Mouse (Mus musculus) c-Kit-negative CD71-positive TER-119-positive erythroid progenitor cells, embryonic 14.5 days (primary cell): ENCODE results near the gene Arhgef28.

Experiments used
- DNase-seq: peaks from one replicate; pipeline ENCODE4 v3.0.0-alpha.2; 2013; ENCODE audit warnings: low read depth, low spot score

Arhgef28 gene

DNA sequence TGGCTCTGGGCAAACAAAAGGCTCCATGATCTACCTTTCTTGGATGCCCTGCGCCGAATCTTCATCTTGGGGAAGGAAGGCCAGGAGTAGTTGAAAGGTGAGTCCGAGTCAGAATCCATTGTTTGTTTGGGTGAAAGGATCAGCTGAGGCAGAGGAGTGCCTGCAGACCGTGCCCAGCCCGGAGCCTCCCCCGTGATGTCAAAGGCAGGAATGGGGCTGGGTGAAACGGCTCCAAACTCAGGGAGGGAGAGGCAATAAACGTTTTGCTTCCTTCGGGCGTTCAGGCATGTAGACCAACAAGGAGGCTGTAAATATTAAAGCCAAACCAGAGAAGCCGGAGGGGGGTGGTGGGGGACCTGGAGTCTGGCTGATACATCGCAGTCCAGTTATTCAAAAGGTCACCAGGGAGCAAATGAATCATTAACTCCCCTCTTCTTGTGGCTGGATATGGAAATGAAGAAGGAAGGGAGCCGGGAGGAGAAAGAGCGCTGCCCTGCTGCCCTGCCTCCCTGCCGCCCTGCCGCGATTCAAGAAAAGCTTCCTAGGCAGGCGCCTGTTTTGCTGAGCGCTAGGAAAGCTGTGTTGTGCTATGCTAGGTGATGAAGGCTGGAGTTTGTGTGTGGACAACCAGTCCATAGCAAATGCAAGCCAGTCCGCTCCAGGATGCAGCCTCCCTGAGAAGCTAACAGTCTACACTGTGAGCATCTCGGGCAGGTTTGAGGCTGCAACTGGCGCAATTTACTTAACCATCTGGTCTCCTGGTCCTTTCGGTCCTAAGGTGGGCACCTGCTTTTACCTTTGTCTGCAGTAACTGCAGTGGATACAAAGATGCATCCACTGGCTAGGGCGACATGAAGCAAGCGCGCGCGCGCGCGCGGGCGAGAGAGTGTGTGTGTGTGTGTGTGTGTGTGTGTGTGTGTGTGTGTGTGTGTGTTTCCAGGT is 190.0 kb downstream of the Arhgef28 start:
- no peak for DNase-seq

DNA sequence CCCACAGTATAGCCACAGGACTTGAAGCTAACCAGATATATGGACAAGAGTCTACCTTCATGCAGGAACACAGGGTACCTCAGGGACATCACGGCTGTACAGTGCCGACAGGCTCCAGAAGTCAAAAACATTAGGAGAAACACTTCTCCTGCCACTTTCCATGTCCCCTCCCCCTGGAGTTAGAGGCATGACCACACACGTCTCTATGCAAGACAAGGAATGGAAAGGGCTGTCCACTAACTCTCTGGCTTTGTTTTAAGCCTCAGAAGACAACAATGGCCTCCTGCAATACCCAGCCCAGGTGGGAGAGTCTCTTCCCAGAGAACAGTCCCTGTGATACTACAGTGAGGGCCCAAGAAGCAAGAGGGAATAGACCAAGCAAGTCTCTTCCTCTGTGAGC is 191.3 kb downstream of the Arhgef28 start:
- DNase-seq, result no peak

DNA sequence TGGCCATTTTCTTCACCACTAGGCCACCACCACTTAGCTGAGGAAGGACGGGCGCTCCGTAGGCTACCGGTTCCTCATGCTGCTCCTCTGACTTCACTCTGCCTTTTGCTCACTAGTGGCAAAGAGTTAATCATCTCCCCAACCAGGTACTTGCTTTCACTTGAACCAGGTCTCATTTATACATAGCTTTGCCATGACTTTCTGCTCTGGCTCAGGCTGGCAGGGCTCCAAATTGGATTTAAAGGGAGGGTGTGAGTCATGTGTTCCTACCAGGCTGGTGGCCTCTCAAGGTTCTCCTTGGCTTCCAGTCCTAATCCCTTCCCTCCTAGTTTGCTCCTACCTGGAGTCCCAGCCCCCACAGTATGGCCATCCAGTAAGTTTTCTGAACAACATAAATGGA is 192.5 kb downstream of the Arhgef28 start:
- DNase-seq, result no peak

DNA sequence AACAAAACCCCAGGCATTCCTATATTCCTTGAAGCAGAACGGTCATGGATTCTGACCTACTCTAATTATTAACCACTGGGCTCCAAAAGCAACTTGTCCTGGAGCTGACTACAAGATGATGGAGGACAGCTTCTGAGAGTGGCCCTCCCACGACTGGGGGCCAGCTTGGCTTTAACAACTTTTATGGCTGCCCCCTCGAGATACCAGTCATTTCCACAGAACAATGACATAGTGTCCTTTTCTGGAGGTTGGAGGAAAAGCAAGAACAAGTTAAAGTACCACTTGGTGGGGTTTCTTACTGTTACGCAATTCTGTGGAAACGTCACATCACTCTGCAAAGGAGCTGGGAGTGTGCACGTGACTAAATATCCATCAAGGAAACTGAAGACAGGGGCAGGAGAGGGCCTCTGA is 194.3 kb downstream of the Arhgef28 start:
- no peak for DNase-seq

DNA sequence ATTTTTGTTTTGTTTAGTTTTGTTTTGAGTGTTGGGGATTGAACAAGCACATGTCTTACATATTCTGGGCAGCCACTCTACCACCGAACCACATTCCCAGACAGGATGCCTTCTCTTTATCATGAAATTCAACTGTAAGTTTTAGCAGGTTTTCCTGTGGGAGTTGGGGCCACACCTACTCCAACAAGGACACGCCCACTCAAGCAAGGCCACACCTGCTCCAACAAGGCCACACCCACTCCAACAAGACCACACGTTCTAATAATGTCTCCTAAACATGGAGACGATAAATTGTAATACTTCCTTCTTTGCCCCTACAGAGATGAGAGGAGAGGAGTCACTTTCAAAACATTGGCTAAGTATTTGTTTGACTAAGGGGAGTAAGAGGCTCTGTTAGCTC is 197.2 kb downstream of the Arhgef28 start:
- no peak for DNase-seq

DNA sequence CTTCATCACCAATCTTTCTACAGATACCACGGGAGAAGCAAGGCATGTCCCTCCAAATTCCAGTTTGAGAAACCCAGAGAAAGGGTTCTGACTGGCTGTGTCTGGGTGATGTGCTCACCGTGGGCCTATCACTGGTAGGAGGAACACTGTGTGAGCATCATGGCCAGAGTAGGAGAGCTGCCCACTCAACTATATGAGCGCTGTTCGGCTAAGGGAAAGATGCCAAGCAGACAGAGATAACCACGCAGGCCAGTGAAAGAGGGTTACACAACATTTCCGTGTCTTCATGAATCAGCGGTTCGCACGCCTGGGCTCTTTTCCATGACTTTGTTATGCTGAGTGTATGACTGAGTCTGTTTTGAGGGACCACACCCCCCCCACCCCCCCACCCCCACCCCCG is 197.7 kb downstream of the Arhgef28 start:
- no peak for DNase-seq

DNA sequence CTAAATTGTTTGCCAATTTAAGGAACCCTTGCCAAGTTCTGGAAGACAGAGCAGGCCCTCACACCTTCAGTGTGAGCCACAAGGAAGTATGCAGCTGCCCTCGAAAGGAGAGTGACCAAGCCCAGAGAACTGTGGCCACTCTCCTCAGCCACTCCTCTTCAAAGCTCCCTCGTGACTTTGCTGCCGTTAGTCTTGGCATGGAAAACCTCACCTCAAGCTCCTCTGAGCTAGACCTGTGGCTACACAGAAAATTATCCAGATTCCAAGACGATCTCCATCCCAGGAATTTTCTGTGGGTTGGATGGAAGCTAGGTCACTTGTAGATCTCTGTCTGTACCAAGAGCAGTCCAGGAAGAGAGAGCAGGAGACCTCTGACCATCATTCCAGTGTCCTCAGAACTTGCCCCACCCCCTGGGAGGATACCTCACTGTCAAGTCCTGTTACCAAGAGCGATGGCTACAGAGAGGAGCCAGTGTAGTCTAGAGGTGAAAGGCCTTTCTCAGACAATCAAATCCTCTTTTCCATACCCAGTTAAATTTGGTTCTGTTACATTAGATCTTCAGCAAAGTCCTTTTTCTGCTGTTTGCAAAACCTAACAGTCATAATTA is 200.5 kb downstream of the Arhgef28 start:
- DNase-seq, result no peak

DNA sequence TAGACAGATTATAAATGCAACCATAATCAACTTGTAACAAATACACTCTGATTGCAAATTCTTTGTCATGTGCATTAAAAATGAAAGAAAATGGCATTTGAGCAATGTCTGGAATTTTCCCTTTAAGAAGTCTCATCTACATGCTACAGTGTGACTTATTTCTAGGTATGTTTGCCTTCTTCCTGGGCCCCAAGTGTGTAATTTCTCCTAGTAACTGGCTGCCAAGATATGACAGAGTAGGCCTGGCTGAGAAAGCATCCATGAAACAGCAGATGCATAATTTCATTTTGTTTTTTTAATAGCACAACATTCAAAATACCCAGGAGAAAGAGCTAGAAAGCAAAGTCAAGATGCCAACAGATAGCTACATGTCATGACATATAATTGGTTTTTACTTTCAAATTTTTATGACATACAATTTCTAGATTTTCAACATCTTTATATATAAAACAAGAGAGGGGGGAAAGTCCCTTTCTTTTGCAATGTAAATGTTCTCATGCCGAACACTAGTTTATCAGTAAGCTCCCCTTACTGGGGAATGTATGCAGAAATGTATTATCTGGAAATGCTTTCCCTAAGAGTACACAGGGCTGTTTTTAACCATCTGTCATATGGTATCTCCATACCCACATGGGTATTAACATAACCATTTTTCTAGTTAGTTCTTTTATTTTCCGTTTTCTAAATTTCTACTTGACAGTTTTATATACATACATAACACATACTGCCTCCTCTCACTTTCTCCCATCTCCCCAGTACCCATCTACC is 201.4 kb downstream of the Arhgef28 start:
- DNase-seq, result no peak

DNA sequence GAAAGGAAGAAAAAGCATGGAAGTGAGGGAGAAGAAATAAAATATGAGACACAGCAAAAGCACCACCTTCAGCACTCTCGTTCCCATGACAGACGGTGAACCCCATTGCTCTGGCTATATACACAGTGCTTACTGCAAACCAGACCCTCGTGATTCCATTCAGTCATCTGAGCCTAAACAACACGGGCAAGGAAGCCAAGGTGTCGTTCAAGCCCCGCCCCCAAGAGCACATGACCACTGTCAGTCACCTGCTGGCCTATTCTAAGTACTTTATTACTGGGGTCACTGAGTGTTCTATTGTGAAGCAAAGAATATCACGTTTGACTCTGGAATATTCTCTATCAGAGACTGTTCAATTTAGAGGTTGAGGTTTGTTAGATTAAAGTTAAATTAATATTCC is 202.5 kb downstream of the Arhgef28 start:
- DNase-seq, result no peak

DNA sequence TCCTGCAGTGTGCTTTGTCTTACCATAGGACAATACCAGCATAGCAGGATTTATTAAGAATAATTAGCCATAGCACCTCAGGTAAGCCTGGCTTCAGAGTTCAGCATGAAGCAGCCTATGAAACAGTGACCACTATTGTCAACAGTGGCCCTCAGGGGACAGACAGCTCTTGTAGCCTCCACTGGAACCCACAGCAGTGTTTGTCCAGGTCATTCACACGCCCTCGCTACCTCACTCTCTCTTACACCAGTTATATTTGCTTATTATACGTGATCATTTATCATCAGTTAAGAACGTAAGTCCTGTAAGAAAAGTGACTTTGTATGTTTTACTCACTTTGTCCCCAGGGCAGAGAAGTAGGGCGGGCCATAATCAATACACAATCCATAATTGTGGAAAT is 203.6 kb downstream of the Arhgef28 start:
- DNase-seq, result no peak

DNA sequence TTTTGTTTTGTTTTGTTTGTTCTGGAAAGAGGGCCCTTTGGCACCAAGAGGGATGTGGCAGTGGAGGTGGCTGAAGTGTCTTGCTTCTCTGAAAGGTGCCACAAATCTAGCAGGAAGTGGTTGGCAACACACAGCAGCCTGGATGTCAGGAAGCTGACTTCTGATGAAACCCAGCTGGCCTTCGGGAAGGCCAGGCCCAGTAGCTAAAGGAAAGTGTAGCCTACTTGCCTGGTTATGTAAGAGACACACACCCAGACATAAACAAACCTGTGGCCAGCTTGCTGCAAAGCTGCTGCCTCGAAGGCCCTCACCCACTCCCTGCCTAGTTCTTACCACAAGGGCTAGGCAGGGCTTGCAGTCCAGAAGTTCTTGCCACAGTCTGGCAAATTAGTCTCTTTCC is 204.1 kb downstream of the Arhgef28 start:
- DNase-seq, result no peak

DNA sequence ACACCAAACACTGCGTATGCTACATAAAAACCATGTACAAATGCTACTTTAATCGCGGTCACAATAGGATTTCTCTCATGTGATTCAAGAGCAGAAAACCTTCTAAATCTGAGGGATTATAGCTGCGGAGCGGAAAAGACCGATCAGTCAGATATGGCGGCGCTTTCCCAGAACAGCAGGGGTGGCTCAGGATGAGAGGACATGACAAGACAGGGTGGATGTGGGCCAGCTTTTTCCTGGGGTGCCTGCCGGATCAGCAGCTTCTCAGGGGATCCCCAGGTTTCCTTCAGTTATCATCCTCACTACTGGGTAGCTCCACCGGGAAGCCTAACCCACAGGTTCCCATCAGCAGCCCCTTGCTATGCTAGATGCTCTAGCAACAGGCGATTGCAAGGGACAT is 204.5 kb downstream of the Arhgef28 start:
- DNase-seq, result no peak

DNA sequence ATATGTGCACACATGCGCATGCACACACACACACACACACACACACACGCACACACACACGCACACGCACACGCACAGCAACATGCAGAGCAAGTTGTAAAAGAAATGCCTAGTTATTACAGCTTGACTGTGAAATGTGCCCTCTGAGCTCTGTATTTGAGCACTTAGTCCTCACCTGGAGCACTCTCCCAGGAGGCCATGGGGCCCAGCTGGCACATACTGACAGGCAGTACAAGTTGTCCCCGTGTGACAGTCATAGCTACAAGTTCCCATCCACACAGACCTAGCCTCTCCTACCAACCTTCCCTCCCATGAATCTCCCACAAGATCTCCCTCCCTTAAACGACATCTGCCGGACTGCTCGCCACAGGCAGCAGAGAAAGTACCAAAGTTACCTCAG is 205.4 kb downstream of the Arhgef28 start:
- no peak for DNase-seq

DNA sequence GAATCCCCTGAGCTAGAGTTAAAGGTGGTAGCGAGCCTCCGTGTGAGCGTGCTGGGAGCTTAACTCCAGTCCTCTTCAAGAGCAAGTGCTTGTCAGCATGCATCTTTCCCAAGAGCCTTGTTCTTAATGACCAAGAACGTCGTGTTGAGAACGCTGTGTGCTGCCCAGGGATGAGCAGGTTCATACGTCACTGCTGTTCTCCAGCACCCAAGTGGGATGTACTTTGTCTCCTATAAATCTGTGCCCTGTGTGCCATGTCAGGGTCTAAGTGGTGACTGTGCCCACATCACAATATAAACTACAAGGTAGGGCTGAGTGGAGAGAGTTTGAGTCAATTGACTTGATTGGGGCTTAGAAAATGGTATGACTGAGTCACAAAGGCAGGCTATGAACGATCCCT is 207.1 kb downstream of the Arhgef28 start:
- no peak for DNase-seq

DNA sequence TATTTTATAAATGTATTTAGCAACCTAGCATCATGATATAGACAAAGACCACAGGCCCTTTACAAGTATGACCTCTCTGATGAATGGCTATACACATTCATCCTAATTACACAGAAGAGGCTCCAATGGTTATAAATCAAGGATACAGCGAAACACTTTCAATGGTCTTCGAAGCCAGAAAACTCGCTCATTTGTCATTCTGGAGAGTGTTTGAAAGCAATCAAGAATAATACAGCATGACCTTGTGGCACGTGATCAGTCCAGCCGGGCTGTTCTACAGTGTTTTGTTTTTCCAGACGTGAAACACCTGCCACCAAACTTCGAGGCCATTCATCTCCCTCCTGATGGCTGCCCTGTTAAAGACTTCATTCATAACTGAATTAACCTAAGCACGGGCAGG is 207.7 kb downstream of the Arhgef28 start:
- DNase-seq, result no peak

DNA sequence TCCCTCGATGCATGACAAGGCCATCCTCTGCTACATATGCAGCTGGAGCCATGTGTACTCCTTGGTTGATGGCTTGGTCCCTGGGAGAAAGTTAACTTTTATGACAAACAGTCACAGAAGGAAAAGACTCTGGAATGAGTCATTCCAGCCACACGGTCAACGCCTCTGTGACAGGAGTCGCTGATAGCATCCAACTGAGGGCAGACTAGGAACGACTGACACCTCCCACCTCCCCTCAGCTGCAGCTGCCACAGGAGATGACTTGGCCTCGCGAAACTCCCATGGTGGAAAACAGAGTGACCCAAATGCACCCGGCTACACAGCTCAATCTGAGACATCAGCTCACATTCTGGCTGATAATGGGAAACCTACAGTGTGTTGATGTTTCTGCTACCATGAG is 215.3 kb downstream of the Arhgef28 start:
- no peak for DNase-seq

DNA sequence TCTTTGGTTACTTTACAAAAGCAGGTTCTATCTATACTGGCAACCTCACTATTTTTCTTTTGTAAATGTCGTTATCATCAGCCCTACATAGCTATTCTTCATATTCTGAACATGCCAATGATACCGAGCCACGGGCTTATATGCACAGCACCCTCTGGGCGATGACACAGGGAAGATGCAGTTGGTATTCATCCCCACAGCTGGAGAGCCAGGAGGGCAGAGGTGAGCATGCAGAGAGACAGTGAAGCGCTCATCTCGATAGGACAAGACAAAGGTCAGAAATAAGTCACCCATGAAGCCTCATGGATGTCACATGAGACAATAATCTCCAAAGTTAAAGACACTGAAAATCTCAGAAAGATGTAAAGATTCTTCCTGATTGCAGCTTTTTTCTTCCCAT is 217.4 kb downstream of the Arhgef28 start:
- no peak for DNase-seq

DNA sequence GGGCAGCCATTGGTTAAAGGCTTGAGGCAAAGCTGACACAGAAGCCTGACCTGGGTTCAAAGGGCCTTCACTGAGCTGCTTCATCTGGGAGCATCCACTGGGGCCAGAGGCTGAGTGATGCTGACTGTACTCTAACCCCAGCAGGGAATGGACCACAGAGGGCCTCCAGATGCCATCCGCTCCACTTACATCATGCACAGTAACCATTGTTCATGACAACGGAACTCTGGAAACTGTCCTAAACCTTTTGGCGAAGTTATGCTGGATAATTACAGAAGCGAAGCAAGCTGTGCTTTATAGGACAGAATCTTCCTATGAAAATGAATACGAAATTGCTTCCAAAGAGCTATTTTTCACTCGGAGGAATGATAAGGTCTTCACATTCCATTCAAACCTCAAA is 219.5 kb downstream of the Arhgef28 start:
- DNase-seq, result no peak

DNA sequence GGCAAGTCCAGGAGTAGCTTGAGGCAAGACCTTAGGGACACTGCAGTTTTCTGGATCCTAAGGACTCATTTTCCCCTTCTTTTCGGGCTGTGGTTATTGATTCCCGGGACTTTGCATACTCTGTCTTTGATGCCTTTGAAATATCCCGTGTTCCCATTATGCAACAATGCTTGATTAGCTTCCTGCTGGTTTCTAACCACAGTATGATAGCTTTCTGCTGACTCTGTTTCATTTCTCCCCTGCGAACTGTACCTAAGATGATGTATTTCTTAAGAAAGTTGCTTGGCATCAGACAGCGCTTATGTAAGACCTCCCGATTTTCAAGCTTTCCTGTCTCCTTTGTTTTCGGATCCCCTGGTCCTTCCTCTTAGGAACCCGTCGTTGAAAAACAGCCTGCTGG is 229.1 kb downstream of the Arhgef28 start:
- DNase-seq, result no peak

DNA sequence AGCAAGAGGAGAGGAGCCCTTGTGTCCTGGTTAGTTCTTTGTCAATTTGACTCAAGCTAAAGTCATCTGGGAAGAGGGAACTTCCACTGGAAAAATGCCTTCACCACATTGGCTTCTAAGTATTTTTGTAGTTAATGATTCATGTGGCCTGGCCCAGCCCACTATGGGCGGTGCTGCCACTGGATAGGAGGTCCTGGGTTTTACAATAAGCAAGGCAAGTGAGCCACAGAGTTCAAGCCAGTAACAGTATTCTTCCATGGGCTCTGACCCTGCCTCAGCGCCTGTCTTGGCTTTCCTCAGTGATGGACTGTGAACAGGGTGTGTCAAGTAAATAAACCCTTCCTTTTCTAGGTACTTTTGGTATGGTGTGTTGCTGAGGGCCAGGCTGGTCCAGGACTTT is 229.6 kb downstream of the Arhgef28 start:
- DNase-seq, result no peak

DNA sequence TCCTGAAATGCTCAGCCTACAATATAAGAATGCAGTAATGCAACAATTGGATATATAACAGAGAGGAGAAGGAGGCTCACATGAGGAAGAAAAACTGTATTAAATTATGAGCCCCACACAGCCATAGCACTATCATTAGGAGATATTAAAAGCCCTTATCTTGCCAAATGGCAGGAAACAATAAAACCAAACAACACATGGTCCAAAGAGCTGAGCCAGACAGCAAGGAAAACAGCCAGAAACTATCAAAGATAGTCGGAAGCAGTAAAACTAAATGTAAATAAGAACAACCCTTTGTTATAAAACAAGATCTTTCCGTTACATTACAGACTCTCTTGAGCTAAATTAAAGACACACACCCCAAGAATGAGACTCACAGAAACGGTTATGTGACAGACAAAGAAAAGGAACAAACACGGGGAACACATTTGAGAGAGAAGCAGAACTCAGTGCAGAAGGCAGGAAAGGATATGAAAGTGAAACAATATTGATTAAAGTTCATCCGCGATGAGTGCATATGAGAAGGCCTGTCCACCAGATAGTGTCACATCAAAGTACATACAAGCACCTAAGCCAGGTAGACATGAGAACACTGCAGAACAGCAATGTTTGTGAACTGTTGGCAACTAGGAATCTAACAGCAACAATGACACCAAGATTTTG is 231.6 kb downstream of the Arhgef28 start:
- DNase-seq, result no peak

DNA sequence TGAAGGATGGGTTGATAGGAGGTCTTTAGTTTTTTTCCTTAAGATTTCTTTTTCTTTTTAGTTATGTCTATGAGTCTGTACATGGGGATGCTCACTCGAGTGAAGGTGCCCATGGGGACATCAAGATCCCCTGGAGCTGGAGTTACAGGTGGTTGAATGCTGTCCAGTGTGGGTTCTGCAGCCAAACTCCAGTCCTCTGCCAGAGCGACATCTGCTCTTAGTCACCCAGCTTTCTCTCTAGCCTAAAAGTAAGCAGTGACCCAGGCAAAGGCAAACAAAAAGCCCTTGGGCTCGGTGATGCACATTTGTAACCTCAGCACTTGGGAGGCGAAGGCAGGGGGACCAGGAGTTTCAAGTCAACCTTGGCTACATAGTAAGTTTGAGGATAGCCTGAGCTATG is 232.3 kb downstream of the Arhgef28 start:
- DNase-seq, result no peak
